ENCODE assay signal across 21 mouse cellular contexts in genomic region chr2:121403296-121403695, GRCm38 (mm10). TPM values are rescaled to one million over a fixed set of nuclear protein-coding genes. Genes with fewer than 3 reads are reported as not detected.
"Had no signal": no experiment of that assay in that cellular context is flagged by ENCODE, and none has a peak within 500 bp of the region (broad histone marks: within the 10 kb centered on the region; RNA-seq: fewer than 3 reads in every experiment).

No protein-coding gene starts in this region.

- H3K9ac ChIP-seq: intestine, embryonic 15.5 days; limb, embryonic 13.5 days; liver, embryonic 14.5 days; midbrain, embryonic 12.5 days; neural tube, embryonic 15.5 days had no signal

- H3K36me3 ChIP-seq: intestine, embryonic 15.5 days; limb, embryonic 13.5 days; midbrain, embryonic 12.5 days had no signal

- DNase-seq: left cerebral cortex, postnatal 4 days; lung, adult 18-20 months; right cerebral cortex, adult 18-20 months; right cerebral cortex, postnatal 25 days; thymus, postnatal 36 days had no signal

- H3K4me1 ChIP-seq: intestine, embryonic 15.5 days; limb, embryonic 13.5 days; midbrain, embryonic 12.5 days; neural tube, embryonic 15.5 days had no signal

- H3K27ac ChIP-seq: intestine, embryonic 15.5 days; kidney, postnatal 0 days; limb, embryonic 13.5 days; liver, embryonic 14.5 days; midbrain, embryonic 12.5 days; neural tube, embryonic 15.5 days had no signal

- H3K27me3 ChIP-seq: intestine, embryonic 15.5 days; limb, embryonic 13.5 days; midbrain, embryonic 12.5 days; neural tube, embryonic 15.5 days had no signal

- ATAC-seq: intestine, embryonic 15.5 days had no signal

- H3K4me3 ChIP-seq: intestine, embryonic 15.5 days; limb, embryonic 13.5 days; midbrain, embryonic 12.5 days; neural tube, embryonic 15.5 days had no signal

RNA-seq across cellular contexts. Expression of gene Strc, which starts 16.3 kb away (rescaled TPM):
- total RNA-seq: left cerebral cortex, postnatal 10 days; left cerebral cortex, postnatal 4 days; liver, adult 2 months; megakaryocyte-erythroid progenitor cell, adult 5-6 weeks; midbrain, postnatal 0 days had no signal
- polyA plus RNA-seq: intestine, embryonic 15.5 days; kidney, postnatal 0 days; limb, embryonic 13.5 days; liver, adult 2 months; liver, embryonic 14.5 days; lung, embryonic 16.5 days; midbrain, embryonic 12.5 days; neural tube, embryonic 11.5 days; neural tube, embryonic 15.5 days; stomach, embryonic 16.5 days had no signal

RNA-seq across cellular contexts. Expression of gene Ell3, which starts 40.8 kb away (rescaled TPM):
- total RNA-seq: layer of hippocampus, adult 18-20 months; layer of hippocampus, postnatal 10 days; left cerebral cortex, adult 18-20 months; left cerebral cortex, postnatal 10 days; left cerebral cortex, postnatal 4 days; megakaryocyte-erythroid progenitor cell, adult 5-6 weeks had no signal
